Mouse (Mus musculus) myocyte (in vitro differentiated cells): ENCODE results near the gene Unk. TPM values are rescaled to one million over a fixed set of nuclear protein-coding genes. Genes with fewer than 3 reads are reported as not detected.

Experiments used
- H3K27me3 ChIP-seq: one replicate; pipeline ENCODE4 v1.6.1; 2011; ENCODE audit not compliant: control insufficient read depth, insufficient read depth, insufficient read length
- H3K36me3 ChIP-seq: one replicate; pipeline ENCODE4 v1.6.1; 2011; ENCODE audit not compliant: control insufficient read depth, insufficient read depth
- H3K4me2 ChIP-seq: one replicate; pipeline ENCODE4 v1.6.1; 2011; ENCODE audit warnings: low read depth, control low read depth
- H3K4me3 ChIP-seq: one replicate; pipeline ENCODE4 v1.5.1; 2011; ENCODE audit warnings: mild to moderate bottlenecking, control low read depth, moderate library complexity
- H3K79me2 ChIP-seq: one replicate; pipeline ENCODE4 v1.6.1; 2011; ENCODE audit not compliant: control insufficient read depth, insufficient read depth
- H3ac ChIP-seq: one replicate; pipeline ENCODE4 v1.6.1; 2011; ENCODE audit not compliant: control insufficient read depth, insufficient read length
- CEBPB ChIP-seq: IDR thresholded peaks from 2 replicates; pipeline ENCODE4 v1.6.1; 2011; ENCODE audit warnings: mild to moderate bottlenecking, moderate library complexity; ENCODE audit not compliant: poor library complexity, insufficient read depth, severe bottlenecking
- E2F4 ChIP-seq: IDR thresholded peaks from one replicate; pipeline ENCODE4 v1.6.1; 2011; ENCODE audit warnings: mild to moderate bottlenecking, control low read depth, moderate library complexity; ENCODE audit not compliant: insufficient read depth
- MAX ChIP-seq: IDR thresholded peaks from one replicate; pipeline ENCODE4 v1.6.1; 2011; ENCODE audit warnings: low read depth, mild to moderate bottlenecking, control low read depth
- MYOD1 ChIP-seq, 3 experiments: IDR thresholded peaks; one replicate each; pipeline ENCODE4 v1.6.1; 2011; ENCODE audit warnings: control low read depth in 2 of 3, low read depth in 2 of 3, mild to moderate bottlenecking in 2 of 3, moderate library complexity in 1 of 3; ENCODE audit not compliant: insufficient read length in 2 of 3, control insufficient read depth in 1 of 3
- MYOG ChIP-seq, 3 experiments: IDR thresholded peaks; one replicate each; pipeline ENCODE4 v1.6.1; 2011; ENCODE audit warnings: control low read depth in 2 of 3, low read depth in 2 of 3, mild to moderate bottlenecking in 2 of 3; ENCODE audit not compliant: insufficient read length in 2 of 3, control insufficient read depth in 1 of 3, insufficient read depth in 1 of 3
- POLR2A ChIP-seq: IDR thresholded peaks from one replicate; pipeline ENCODE4 v1.6.1; 2011; ENCODE audit warnings: low read depth, mild to moderate bottlenecking, control low read depth, moderate library complexity; ENCODE audit not compliant: insufficient read length
- POLR2AphosphoS2 ChIP-seq: IDR thresholded peaks from one replicate; pipeline ENCODE4 v1.6.1; 2011; ENCODE audit warnings: low read depth, control low read depth; ENCODE audit not compliant: insufficient read length
- REST ChIP-seq: IDR thresholded peaks from one replicate; pipeline ENCODE4 v1.6.1; 2011; ENCODE audit warnings: mild to moderate bottlenecking, control low read depth, moderate library complexity; ENCODE audit not compliant: insufficient read depth, insufficient read length
- SRF ChIP-seq: IDR thresholded peaks from one replicate; pipeline ENCODE4 v1.6.1; 2011; ENCODE audit warnings: low read depth; ENCODE audit not compliant: control insufficient read depth, insufficient read length
- TCF12 ChIP-seq: IDR thresholded peaks from one replicate; pipeline ENCODE4 v1.6.1; 2011; ENCODE audit warnings: mild to moderate bottlenecking, control low read depth; ENCODE audit not compliant: poor library complexity, insufficient read depth, severe bottlenecking
- TCF3 ChIP-seq: IDR thresholded peaks from one replicate; pipeline ENCODE4 v1.6.1; 2011; ENCODE audit warnings: low read depth, control low read depth; ENCODE audit not compliant: insufficient read length
- USF1 ChIP-seq: IDR thresholded peaks from one replicate; pipeline ENCODE4 v1.6.1; 2011; ENCODE audit warnings: low read depth, mild to moderate bottlenecking, control low read depth, moderate library complexity
- polyA plus RNA-seq: library from polyadenylated mRNA; unstranded; fragments of >200 nt; fragmentation: generic; extraction: Trizol; gene quantifications from one replicate; pipeline ENCODE4 v1.2.1, GENCODE M21; 2012; ENCODE audit warnings: missing spikeins

The Unk gene
- polyA plus RNA-seq, 1 experiment: 15.3 TPM

DNA sequence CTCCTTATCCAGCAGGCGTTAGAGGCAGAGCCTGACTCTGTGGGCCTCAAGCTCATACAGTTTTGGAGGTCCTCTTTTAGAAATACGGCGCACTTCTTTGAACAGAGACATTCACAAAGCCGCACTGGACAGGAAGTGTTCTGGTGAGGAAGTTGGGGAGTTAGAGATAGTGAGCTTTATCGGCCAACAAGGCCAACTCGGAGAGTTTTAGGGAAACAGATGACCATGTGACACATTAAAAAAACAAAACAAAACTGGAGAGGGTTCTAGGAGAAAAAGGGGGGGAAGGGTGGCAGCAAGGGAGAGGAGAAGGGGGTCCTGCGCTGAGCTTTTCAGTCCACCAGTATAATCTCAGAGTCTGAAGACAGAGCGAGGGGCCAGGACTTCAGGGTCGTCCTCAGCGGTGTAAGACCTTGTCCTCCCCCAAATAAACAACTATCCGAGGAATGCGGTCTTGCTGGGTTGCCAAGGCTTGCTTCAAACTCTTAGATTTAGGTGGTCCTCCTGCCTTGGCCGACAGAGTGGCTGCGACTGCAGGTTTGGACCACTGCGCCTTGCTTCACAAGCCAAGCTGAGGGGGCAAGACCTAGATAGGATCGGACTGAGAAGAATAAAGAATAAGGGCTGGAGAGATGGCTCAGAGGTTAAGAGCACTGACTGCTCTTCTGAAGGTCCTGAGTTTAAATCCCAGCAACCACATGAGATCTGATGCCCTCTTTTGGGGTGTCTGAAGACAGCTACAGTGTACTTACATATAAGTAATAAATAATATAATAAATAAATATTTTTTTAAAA, 63.8 kb downstream of the Unk start:
- H3K36me3 ChIP-seq: no peaks in the 10 kb centered on the region
- TF ChIP-seq REST: no peak
- H3K4me3 ChIP-seq: no peak overlapping the region
- no peak overlapping the region for H3K4me2 ChIP-seq
- no peak overlapping the region for H3ac ChIP-seq
- no peaks in the 10 kb centered on the region for H3K79me2 ChIP-seq
- H3K27me3 ChIP-seq: no peaks in the 10 kb centered on the region

DNA sequence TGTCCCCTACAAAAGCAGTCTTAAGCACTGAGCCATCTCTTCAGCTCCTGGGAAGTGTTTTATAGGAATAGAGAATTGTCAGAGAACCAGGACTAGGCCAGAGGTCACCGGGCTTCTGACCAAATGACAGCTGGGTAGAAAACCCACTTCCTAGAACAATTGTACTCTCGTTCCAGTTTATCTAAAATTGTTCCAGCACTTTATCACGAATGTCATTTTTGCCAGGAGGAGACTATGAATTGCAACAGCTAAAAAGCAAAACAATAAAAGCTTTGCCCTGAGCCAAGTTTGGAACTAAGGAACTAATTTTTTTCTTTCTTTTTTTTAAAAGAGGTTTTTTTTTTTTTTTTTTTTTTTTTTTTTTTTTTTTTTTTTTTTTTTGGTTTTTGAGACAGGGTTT, 65.5 kb downstream of the Unk start:
- Histone ChIP-seq H3K4me3 (no peak overlapping the region), H3K4me2 (no peak overlapping the region), H3ac (no peak overlapping the region), H3K36me3 (no peaks in the 10 kb centered on the region), H3K27me3 (no peaks in the 10 kb centered on the region), H3K79me2 (no peaks in the 10 kb centered on the region)
- no peak for TF ChIP-seq POLR2AphosphoS2
- TF ChIP-seq TCF12: no peak
- no peak for TF ChIP-seq CEBPB
- TF ChIP-seq TCF3: no peak
- no peak for TF ChIP-seq SRF
- no peak for TF ChIP-seq USF1
- TF ChIP-seq POLR2A: no peak
- no peak for TF ChIP-seq MYOG (IDR thresholded peaks at IDR 0.05; ENCODE audit: control insufficient read depth in 1 of 3, insufficient read depth in 1 of 3, insufficient read length in 2 of 3, low read depth in 2 of 3)
- TF ChIP-seq MYOD1 (IDR thresholded peaks at IDR 0.05; ENCODE audit: control insufficient read depth in 1 of 3, insufficient read length in 2 of 3, low read depth in 2 of 3): peak in 1 of 3 experiments; percentile 16

GRCm38 (mm10) chr11:116096213-116097108, 66.3 kb downstream of the Unk start:
- H3K4me3 ChIP-seq: no peak overlapping the region
- no peak for TF ChIP-seq USF1
- TF ChIP-seq TCF12: no peak
- TF ChIP-seq REST: no peak
- TF ChIP-seq TCF3: no peak
- TF ChIP-seq MAX: no peak
- TF ChIP-seq POLR2AphosphoS2: no peak
- no peak for TF ChIP-seq CEBPB
- no peak for TF ChIP-seq E2F4
- TF ChIP-seq MYOG (IDR thresholded peaks at IDR 0.05; ENCODE audit: control insufficient read depth in 1 of 3, insufficient read depth in 1 of 3, insufficient read length in 2 of 3, low read depth in 2 of 3): no peak
- no peak for TF ChIP-seq SRF
- TF ChIP-seq POLR2A: no peak
- no peak for TF ChIP-seq MYOD1 (IDR thresholded peaks at IDR 0.05; ENCODE audit: control insufficient read depth in 1 of 3, insufficient read length in 2 of 3, low read depth in 2 of 3)
- H3ac ChIP-seq: no peak overlapping the region
- H3K4me2 ChIP-seq: no peak overlapping the region
- H3K27me3 ChIP-seq: no peaks in the 10 kb centered on the region
- H3K36me3 ChIP-seq: no peaks in the 10 kb centered on the region
- no peaks in the 10 kb centered on the region for H3K79me2 ChIP-seq

GRCm38 (mm10) chr11:116098711-116099460, 68.8 kb downstream of the Unk start:
- TF ChIP-seq CEBPB (no peak), POLR2AphosphoS2 (no peak), SRF (no peak), USF1 (no peak), REST (no peak), MYOD1 (IDR thresholded peaks at IDR 0.05; ENCODE audit: control insufficient read depth in 1 of 3, insufficient read length in 2 of 3, low read depth in 2 of 3) (no peak)
- Histone ChIP-seq H3ac (no peak overlapping the region), H3K79me2 (no peaks in the 10 kb centered on the region), H3K4me2 (no peak overlapping the region), H3K27me3 (no peaks in the 10 kb centered on the region), H3K4me3 (no peak overlapping the region), H3K36me3 (no peaks in the 10 kb centered on the region)
